Mouse (Mus musculus) lung, embryonic 14.5 days (tissue): ENCODE data around the gene Traf7. TPM values are rescaled to one million over a fixed set of nuclear protein-coding genes. Genes with fewer than 3 reads are reported as not detected.
A peak's percentile ranks its signal among the peaks of the same experiment; 100 is the strongest.

Source experiments
- ATAC-seq: fragments of 200-750 bp; cut with Nextera tagmentation; 2 replicates; pipeline ENCODE4 v1.8.0; 2017; ENCODE audit warnings: mild to moderate bottlenecking, moderate TSS enrichment, moderate library complexity; ENCODE audit not compliant: insufficient read depth
- DNase-seq: peaks from one replicate; pipeline ENCODE4 v3.0.0-alpha.2; 2015
- H3K27ac ChIP-seq: fragments of 300-500 bp; sonication (generic); 2 replicates; pipeline ENCODE4 v1.5.1; 2014; ENCODE audit warnings: low read depth, mild to moderate bottlenecking, moderate library complexity
- H3K27me3 ChIP-seq: fragments of 300-500 bp; sonication (generic); 2 replicates; pipeline ENCODE4 v1.6.1; 2014; ENCODE audit warnings: low read length, control low read depth; ENCODE audit not compliant: insufficient read depth
- H3K36me3 ChIP-seq: fragments of 300-500 bp; sonication (generic); 2 replicates; pipeline ENCODE4 v1.6.1; 2014; ENCODE audit warnings: control low read depth; ENCODE audit not compliant: insufficient read depth
- H3K4me1 ChIP-seq: fragments of 300-500 bp; sonication (generic); 2 replicates; pipeline ENCODE4 v1.6.1; 2014; ENCODE audit warnings: antibody characterized with exemption, control low read depth; ENCODE audit not compliant: insufficient read depth
- H3K4me2 ChIP-seq: fragments of 300-500 bp; sonication (generic); 2 replicates; pipeline ENCODE4 v1.6.1; 2014; ENCODE audit warnings: mild to moderate bottlenecking
- H3K4me3 ChIP-seq: fragments of 300-500 bp; sonication (generic); 2 replicates; pipeline ENCODE4 v1.5.1; 2014; ENCODE audit warnings: low read depth, low read length
- H3K9ac ChIP-seq: fragments of 300-500 bp; sonication (generic); 2 replicates; pipeline ENCODE4 v1.6.1; 2014
- H3K9me3 ChIP-seq: fragments of 300-500 bp; sonication (generic); 2 replicates; pipeline ENCODE4 v1.6.1; 2016; ENCODE audit warnings: low read depth, low read length, control low read depth
- CTCF ChIP-seq: IDR thresholded peaks from 2 replicates; pipeline ENCODE4 v1.5.1; 2016; ENCODE audit warnings: antibody characterized with exemption, low read depth
- WGBS: fragments of 180-500 bp; shearing (Covaris S2); extraction: QIAGEN DNeasy Blood & Tissue Kit; methylation state at CpG from one replicate; pipeline ENCODE4 v1.1.7; 2014; 5-methylcytosine and 5-hydroxymethylcytosine counted together
- polyA plus RNA-seq: library from polyadenylated mRNA; unstranded; fragments of >200 nt; fragmentation: Nextera tagmentation; extraction: Ambion mirVana; gene quantifications from 2 replicates; pipeline ENCODE4 v1.2.1, GENCODE M21; 2014

Gene Traf7
- polyA plus RNA-seq, 1 experiment from 2014 or later, result 106 TPM

DNA sequence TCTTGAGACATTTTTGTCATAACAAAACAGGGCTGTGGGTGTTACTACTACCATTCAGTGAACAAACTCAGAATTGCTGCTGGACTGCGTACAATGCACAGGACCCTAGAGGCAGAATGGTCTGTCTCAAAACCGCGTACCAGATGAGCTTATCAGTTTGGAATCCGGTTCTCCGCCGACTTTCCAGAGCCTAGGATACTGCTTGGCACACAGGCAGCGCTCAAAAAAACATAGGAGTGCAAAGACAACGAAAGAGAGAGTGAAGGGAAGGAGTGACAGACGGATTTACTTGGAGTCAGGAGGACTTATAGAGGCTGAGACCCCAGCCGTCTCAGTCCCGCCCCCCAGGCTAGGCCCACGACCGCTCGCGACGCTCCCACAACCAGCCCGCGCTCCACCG lies 423 bp downstream of the Traf7 start:
- peak; percentile 55 for DNase-seq
- under 1% methylated on average over 16 of the region's 19 CpGs for WGBS
- no peak for TF ChIP-seq CTCF

GRCm38 (mm10) chr17:24524734-24525133 lies 3.0 kb downstream of the Traf7 start:
- H3K4me2 ChIP-seq, result no peak overlapping the region
- 82% methylated on average over 2 of the region's 2 CpGs for WGBS
- no peak overlapping the region for H3K27ac ChIP-seq
- H3K36me3 ChIP-seq, result peaks cover 31% of the 10 kb centered on the region
- no peak overlapping the region for H3K4me3 ChIP-seq
- no peak for TF ChIP-seq CTCF
- no peak for ATAC-seq
- H3K4me1 ChIP-seq, result peaks cover 4% of the 10 kb centered on the region; the same call in 1 of the 2 replicates
- no peak for DNase-seq
- no peaks in the 10 kb centered on the region for H3K27me3 ChIP-seq
- no peaks in the 10 kb centered on the region for H3K9me3 ChIP-seq
- peak overlapping the region; percentile 29 for H3K9ac ChIP-seq

More for the DNA sequence above, 423 bp downstream of the Traf7 start:
- Histone ChIP-seq H3K36me3 (peaks cover 34% of the 10 kb centered on the region), H3K27me3 (no peaks in the 10 kb centered on the region), H3K4me2 (peak overlapping the region; percentile 75), H3K4me1 (peaks cover 7% of the 10 kb centered on the region; the same call in 1 of the 2 replicates), H3K9me3 (no peaks in the 10 kb centered on the region), H3K4me3 (peak overlapping the region; percentile 75), H3K27ac (peak overlapping the region; percentile 58), H3K9ac (peak overlapping the region; percentile 73)
- peak; percentile 3; the same call in 1 of the 2 replicates for ATAC-seq

- no peak for DNase-seq
- ATAC-seq, result no peak
- Histone ChIP-seq H3K9ac (no peak overlapping the region), H3K27me3 (no peaks in the 10 kb centered on the region), H3K27ac (no peak overlapping the region), H3K4me1 (no peaks in the 10 kb centered on the region), H3K4me3 (no peak overlapping the region), H3K36me3 (peaks cover 59% of the 10 kb centered on the region), H3K9me3 (no peaks in the 10 kb centered on the region), H3K4me2 (no peak overlapping the region)
- 88% methylated on average over 4 of the region's 4 CpGs for WGBS
- no peak for TF ChIP-seq CTCF
These were observed 7.3 kb downstream of the Traf7 start for GRCm38 (mm10) chr17:24520450-24520849.

DNA sequence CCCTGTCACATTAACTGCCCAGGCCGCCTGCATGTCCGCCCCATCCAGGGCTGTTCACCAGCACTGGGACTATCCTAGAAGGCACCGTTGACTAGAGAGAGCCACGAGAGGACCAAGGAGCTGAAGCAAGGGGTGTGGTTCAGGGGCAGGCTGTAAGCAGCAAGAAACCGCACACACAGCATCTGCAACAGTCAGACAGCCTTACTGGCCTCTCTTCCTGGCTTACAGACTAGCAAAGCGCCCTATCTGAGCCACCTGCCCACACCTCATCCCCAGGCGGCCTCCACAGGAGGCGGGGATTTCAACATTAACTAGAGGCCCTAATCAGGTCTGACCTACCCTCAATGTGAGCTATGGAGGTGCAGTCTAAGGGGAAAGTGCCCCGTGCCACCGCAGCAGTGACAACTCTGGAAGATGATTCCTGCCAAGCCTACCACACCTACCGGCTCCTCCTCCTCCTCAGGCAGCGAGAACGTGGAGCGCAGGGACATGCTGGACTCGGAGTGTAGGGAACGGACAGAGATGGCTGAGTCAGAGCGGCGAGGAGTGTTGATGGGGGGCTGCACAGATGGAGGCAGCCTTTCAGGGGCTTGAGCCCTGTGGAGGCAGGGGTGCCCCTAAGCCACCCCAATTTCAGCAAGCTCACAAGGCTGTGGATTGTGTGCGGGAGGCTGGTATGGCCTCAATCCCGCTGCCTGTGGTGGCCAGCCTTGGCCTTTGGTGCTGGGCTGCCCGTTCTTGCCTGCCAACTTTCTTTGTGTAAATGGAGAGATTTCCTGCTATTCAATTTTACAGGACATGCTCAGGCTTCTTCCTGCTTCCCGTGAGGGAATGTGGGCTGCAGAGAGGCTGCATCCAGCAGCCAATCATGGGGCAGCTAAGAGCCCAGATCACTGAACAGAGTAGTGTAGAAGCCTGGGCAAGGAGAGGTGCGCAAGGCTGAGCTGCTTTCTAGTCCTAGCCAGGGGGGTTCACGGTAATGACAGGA lies 13.2 kb downstream of the Traf7 start:
- no peak for TF ChIP-seq CTCF
- no peaks in the 10 kb centered on the region for H3K27me3 ChIP-seq
- peak overlapping the region; percentile 84 for H3K27ac ChIP-seq
- no peaks in the 10 kb centered on the region; the same call in 1 of the 2 replicates for H3K4me1 ChIP-seq
- peak overlapping the region; percentile 24 for H3K4me3 ChIP-seq
- H3K4me2 ChIP-seq, result peak overlapping the region; percentile 48
- H3K36me3 ChIP-seq, result peaks cover 96% of the 10 kb centered on the region
- H3K9me3 ChIP-seq, result no peaks in the 10 kb centered on the region
- DNase-seq, result peak; percentile 55
- peak; percentile 66 for ATAC-seq
- WGBS, result 84% methylated on average over 24 of the region's 24 CpGs
- peak overlapping the region; percentile 25; the same call in 1 of the 2 replicates for H3K9ac ChIP-seq

GRCm38 (mm10) chr17:24513609-24514008 lies 14.1 kb downstream of the Traf7 start:
- Histone ChIP-seq H3K4me2 (peak overlapping the region; percentile 48), H3K9ac (no peak overlapping the region), H3K27ac (no peak overlapping the region), H3K27me3 (no peaks in the 10 kb centered on the region), H3K9me3 (no peaks in the 10 kb centered on the region), H3K36me3 (peaks cover 96% of the 10 kb centered on the region), H3K4me1 (no peaks in the 10 kb centered on the region; the same call in 1 of the 2 replicates), H3K4me3 (peak overlapping the region; percentile 24)
- peak; percentile 79 for TF ChIP-seq CTCF
- ATAC-seq (peak; percentile 66; the same call in 1 of the 2 replicates), DNase-seq (peak; percentile 79)
- WGBS, result 53% methylated on average over 5 of the region's 5 CpGs

GRCm38 (mm10) chr17:24507806-24508460 lies 19.8 kb downstream of the Traf7 start:
- H3K9me3 ChIP-seq, result no peaks in the 10 kb centered on the region
- ATAC-seq (no peak), DNase-seq (no peak)
- H3K27me3 ChIP-seq, result no peaks in the 10 kb centered on the region; the same call in 1 of the 2 replicates
- H3K9ac ChIP-seq, result no peak overlapping the region
- no peak overlapping the region for H3K4me3 ChIP-seq
- TF ChIP-seq CTCF, result no peak
- H3K4me1 ChIP-seq, result no peaks in the 10 kb centered on the region
- peaks cover 50% of the 10 kb centered on the region for H3K36me3 ChIP-seq
- no peak overlapping the region for H3K27ac ChIP-seq
- 77% methylated on average over 12 of the region's 12 CpGs for WGBS
- H3K4me2 ChIP-seq, result no peak overlapping the region
